Mouse (Mus musculus): ENCODE results near the gene Rasl11b.

DNA sequence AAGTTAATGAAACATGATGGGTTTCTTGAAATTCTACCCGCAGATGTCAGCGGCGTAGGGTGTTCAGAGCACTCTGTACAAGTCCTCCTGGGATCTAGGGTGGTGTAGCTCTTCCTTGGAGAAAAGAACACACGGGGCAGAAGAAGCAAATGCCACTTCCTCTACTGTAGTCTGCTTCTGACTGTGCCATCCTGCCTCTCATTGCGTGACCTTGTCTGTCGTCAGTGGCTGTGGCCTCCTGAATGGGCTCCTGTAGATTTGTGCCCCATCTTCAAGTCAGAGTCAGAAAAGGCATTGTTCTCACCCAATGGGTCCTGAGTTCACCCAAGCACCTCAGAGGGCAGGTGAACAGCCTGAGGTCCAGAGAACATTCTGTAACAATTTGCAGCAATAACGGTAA lies 30.5 kb upstream of the Rasl11b start:
- TF ChIP-seq CTCF (conservative IDR thresholded peaks at IDR 0.05; ENCODE audit: low read length): no peak
- no peak for TF ChIP-seq NANOG (IDR thresholded peaks at IDR 0.05; ENCODE audit: borderline replicate concordance, low read length)

All from E14TG2a.4 (cell line).